In the genomic region with DNA sequence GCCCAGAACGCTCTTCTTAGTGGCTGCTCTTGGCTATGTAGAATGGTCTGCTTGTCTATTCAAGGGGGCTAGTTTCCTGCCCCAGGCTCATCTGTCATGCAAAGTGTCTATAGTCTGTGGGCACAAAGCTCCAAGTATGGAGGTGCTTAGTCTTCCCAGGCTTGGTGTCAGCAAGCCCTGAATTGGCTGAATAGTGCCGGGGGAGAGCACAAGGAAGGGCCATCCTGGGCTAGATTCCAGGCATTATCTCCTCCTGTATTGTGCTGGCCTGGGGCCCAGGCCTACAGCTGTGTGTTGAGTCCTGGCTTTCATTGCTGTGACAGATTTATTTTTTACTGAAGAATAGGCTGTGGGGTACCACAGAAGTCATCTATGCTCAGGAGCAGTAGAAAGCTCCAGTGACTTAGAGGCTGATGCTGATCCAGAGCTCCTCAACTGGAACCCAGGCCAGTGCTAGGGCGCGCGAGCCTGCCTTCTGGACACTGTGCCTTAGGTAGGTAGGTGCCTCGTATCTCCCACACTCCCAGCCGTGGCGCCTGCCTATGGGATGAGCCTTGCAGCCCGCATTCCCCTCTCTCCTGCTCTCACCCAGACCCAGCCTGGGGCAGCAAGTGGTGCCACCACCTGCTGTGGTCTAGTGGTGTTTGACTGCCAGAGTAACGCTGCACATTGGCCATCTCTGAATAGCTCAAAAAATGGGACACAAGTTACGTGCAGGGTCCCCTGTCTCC, we compare ENCODE assay signal across 8 mouse cellular contexts. TPM values are rescaled to one million over a fixed set of nuclear protein-coding genes. Genes with fewer than 3 reads are reported as not detected.
A peak's percentile ranks its signal among the peaks of the same experiment; 100 is the strongest.
DNase-seq lines count a peak whose midpoint lies in the region; ATAC-seq lines count a peak whose summit lies in the region.

No protein-coding gene starts in this region.

- no peak overlapping the region for H3K4me3 ChIP-seq in neural tube, embryonic 15.5 days (replicated peaks)

- peak overlapping the region; percentile 81 for H3K27ac ChIP-seq in neural tube, embryonic 15.5 days (replicated peaks)

- DNase-seq in gastrocnemius, postnatal 10 days, result peak; percentile 38
- DNase-seq in gastrocnemius, adult 8-10 months (ENCODE audit: low spot score in 2 of 2), result no peak
- DNase-seq in right cerebral cortex, adult 18-20 months, result peak; percentile 57
- DNase-seq in right cerebral cortex, adult 2 months (ENCODE audit: low spot score in 2 of 2), result no peak
- peak; percentile 68 to 75 for DNase-seq in heart, postnatal 14 days
- DNase-seq in urinary bladder, postnatal 10 days (ENCODE audit: low spot score), result no peak

- WGBS in neural tube, embryonic 15.5 days, result 38% methylated on average over 11 of the region's 11 CpGs

- peaks cover 27% of the 10 kb centered on the region for H3K36me3 ChIP-seq in neural tube, embryonic 15.5 days

- H3K4me2 ChIP-seq in neural tube, embryonic 15.5 days, result no peak overlapping the region

- no peaks in the 10 kb centered on the region for H3K27me3 ChIP-seq in neural tube, embryonic 15.5 days (replicated peaks)

- H3K9ac ChIP-seq in neural tube, embryonic 15.5 days (replicated peaks), result no peak overlapping the region

- no peaks in the 10 kb centered on the region for H3K9me3 ChIP-seq in neural tube, embryonic 15.5 days (replicated peaks)

- ATAC-seq in neural tube, embryonic 15.5 days (ENCODE audit: low FRiP score), result peak; percentile 91
- ATAC-seq in megakaryocyte-erythroid progenitor cell, adult 5-6 weeks (replicated peaks; ENCODE audit: low FRiP score, low TSS enrichment, poor library complexity, severe bottlenecking), result no peak

- H3K4me1 ChIP-seq in neural tube, embryonic 15.5 days, result peaks cover 36% of the 10 kb centered on the region

- intact Hi-C loops in heart, postnatal 14 days (cut with DNase I), result no loop called here

RNA-seq across cellular contexts. Expression of a gene that starts 8.7 kb away (rescaled TPM):
- total RNA-seq in gastrocnemius, postnatal 10 days (2021), result 10 to 100 TPM; 51.8 to 58.5 TPM
- 100 to 1,000 TPM; 252 to 313 (median 291) TPM for total RNA-seq in gastrocnemius, adult 8-10 months (2022)
- 10 to 100 TPM; 37.6 to 45.2 TPM for total RNA-seq in heart, postnatal 14 days (2021)
- polyA plus RNA-seq in neural tube, embryonic 15.5 days (2015; fragmentation: Nextera tagmentation; extraction: Ambion mirVana), result 51.2 and 60.2 TPM in 2 replicates
- total RNA-seq in megakaryocyte-erythroid progenitor cell, adult 5-6 weeks (2014; fragmentation: Nextera tagmentation), result 0.17 and 1.1 TPM in 2 replicates
- 1.1 and 2.0 TPM in 2 replicates for total RNA-seq in megakaryocyte-erythroid progenitor cell, adult 5-6 weeks (2017)

RNA-seq across cellular contexts. Expression of a gene that starts 54.0 kb away (rescaled TPM):
- 100 to 1,000 TPM; 168 to 183 TPM for total RNA-seq in gastrocnemius, postnatal 10 days (2021)
- total RNA-seq in gastrocnemius, adult 8-10 months (2022), result 100 to 1,000 TPM; 185 to 251 (median 205) TPM
- total RNA-seq in heart, postnatal 14 days (2021), result 100 to 1,000 TPM; 229 to 234 TPM
- 168 and 176 TPM in 2 replicates for polyA plus RNA-seq in neural tube, embryonic 15.5 days (2015; fragmentation: Nextera tagmentation; extraction: Ambion mirVana)
- 100 and 115 TPM in 2 replicates for total RNA-seq in megakaryocyte-erythroid progenitor cell, adult 5-6 weeks (2014; fragmentation: Nextera tagmentation)
- 139 and 165 TPM in 2 replicates for total RNA-seq in megakaryocyte-erythroid progenitor cell, adult 5-6 weeks (2017)

Comparison
In these comparisons a context has a peak if more than half of its experiments do, and no peak if none do; other contexts are left out.
1. DNase-seq: peak in gastrocnemius, postnatal 10 days (single experiment), right cerebral cortex, adult 18-20 months (single experiment) and heart, postnatal 14 days (2 of 2); none in gastrocnemius, adult 8-10 months (0 of 2), right cerebral cortex, adult 2 months (0 of 2) and urinary bladder, postnatal 10 days (single experiment).
2. RNA of a gene that starts 8.7 kb away (total RNA-seq): 252 to 313 TPM in gastrocnemius, adult 8-10 months, 51.8 to 58.5 TPM in gastrocnemius, postnatal 10 days and 37.6 to 45.2 TPM in heart, postnatal 14 days; 0.17 to 2.0 TPM in megakaryocyte-erythroid progenitor cell, adult 5-6 weeks; every median in the first group is over 10 times any median in the second.